ENCODE assay signal across 8 mouse cellular contexts in the genomic region with DNA sequence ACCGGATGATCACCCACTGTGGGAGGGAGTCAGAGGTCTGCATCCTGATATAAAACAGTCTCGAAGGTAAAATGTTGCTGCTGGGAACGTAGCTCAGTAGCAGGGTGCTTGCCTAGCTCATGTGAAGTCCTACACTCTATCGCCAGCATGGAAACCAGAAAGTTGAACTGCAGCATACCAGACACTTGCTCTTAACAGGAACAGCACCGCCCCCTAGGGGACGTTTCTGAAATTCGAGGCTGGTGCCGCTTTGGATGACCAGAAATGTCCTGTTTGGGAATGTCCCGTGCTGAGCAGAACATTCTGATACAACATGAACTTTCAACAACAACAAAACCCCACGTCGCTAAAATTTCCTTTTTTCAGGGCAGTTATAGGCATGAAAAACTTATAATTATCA. TPM values are rescaled to one million over a fixed set of nuclear protein-coding genes. Genes with fewer than 3 reads are reported as not detected.
DNase-seq lines count a peak whose midpoint lies in the region; ATAC-seq and TF ChIP-seq lines count a peak whose summit lies in the region.

No protein-coding gene starts in this region.

- H3K4me3 ChIP-seq in cortical plate, adult 2 months (ENCODE audit: insufficient read depth, low read length) = no peak overlapping the region
- H3K4me3 ChIP-seq in lung, postnatal 0 days (ENCODE audit: low read depth, low read length) = no peak overlapping the region

- no peaks in the 10 kb centered on the region for H3K36me3 ChIP-seq in lung, postnatal 0 days (ENCODE audit: insufficient read depth, low read length)

- no peak overlapping the region for H3K9ac ChIP-seq in lung, postnatal 0 days (replicated peaks; ENCODE audit: low read depth)

- H3K4me2 ChIP-seq in lung, postnatal 0 days (replicated peaks; ENCODE audit: low read depth, low read length) = no peak overlapping the region

- H3K27me3 ChIP-seq in lung, postnatal 0 days (replicated peaks; ENCODE audit: insufficient read depth, low read length) = no peaks in the 10 kb centered on the region

- TF ChIP-seq CTCF in cortical plate, adult 2 months (IDR thresholded peaks at IDR 0.05; ENCODE audit: extremely low read depth, insufficient read depth, low read length) = peak; percentile 96
- TF ChIP-seq CTCF in lung, postnatal 0 days (IDR thresholded peaks at IDR 0.05) = peak; percentile 95

- peak; percentile 85 for DNase-seq in CD4-positive helper T cell, adult 2 months (ENCODE audit: low read depth, low spot score)
- peak; percentile 66 for DNase-seq in WW6 (ENCODE audit: low read depth, low spot score)
- peak; percentile 93 for DNase-seq in heart, adult 8-10 months (ENCODE audit: low spot score)
- peak; percentile 92 for DNase-seq in layer of hippocampus, adult 9-11 months
- DNase-seq in lung, postnatal 0 days (ENCODE audit: low spot score) = peak; percentile 97
- peak; percentile 79 to 83 for DNase-seq in right cerebral cortex, postnatal 36 days (ENCODE audit: low spot score in 2 of 2)
- peak; percentile 83 to 91 for DNase-seq in urinary bladder, postnatal 4 days (ENCODE audit: low spot score in 2 of 2)

- TF ChIP-seq POLR2A in cortical plate, adult 2 months (IDR thresholded peaks at IDR 0.05; ENCODE audit: extremely low read depth, insufficient read depth, low read length) = no peak

- no peak overlapping the region for H3K27ac ChIP-seq in cortical plate, adult 2 months (ENCODE audit: insufficient read depth, low read length)
- no peak overlapping the region for H3K27ac ChIP-seq in lung, postnatal 0 days (ENCODE audit: low read length)

- 3% methylated on average over 11 of the region's 11 CpGs for WGBS in lung, postnatal 0 days

- no peak for TF ChIP-seq EP300 in lung, postnatal 0 days (IDR thresholded peaks at IDR 0.05)

- ATAC-seq in lung, postnatal 0 days = peak; percentile 22; the same call in 1 of the 2 replicates

- no peaks in the 10 kb centered on the region for H3K4me1 ChIP-seq in cortical plate, adult 2 months (ENCODE audit: control insufficient read depth, insufficient read depth, low read length)
- H3K4me1 ChIP-seq in lung, postnatal 0 days (ENCODE audit: insufficient read depth, low read depth, low read length) = peaks cover 5% of the 10 kb centered on the region; the same call in 1 of the 2 replicates

- no peaks in the 10 kb centered on the region for H3K9me3 ChIP-seq in lung, postnatal 0 days (ENCODE audit: low read length)

RNA-seq across cellular contexts. Expression of a gene that starts 4.0 kb away (rescaled TPM):
- polyA plus RNA-seq in cortical plate, adult 2 months (2012; rRNA removed) = 85.9 and 88.4 TPM in 2 replicates
- total RNA-seq in heart, adult 8-10 months (2022) = 100 to 1,000 TPM; 174 to 204 (median 197) TPM
- polyA plus RNA-seq in lung, postnatal 0 days (2015; fragmentation: Nextera tagmentation; extraction: Ambion mirVana) = 214 TPM in 2 replicates

RNA-seq across cellular contexts. Expression of a gene that starts 18.4 kb away (rescaled TPM):
- polyA plus RNA-seq in cortical plate, adult 2 months (2012; rRNA removed) = 64.6 and 67.2 TPM in 2 replicates
- total RNA-seq in heart, adult 8-10 months (2022) = 10 to 100 TPM; 76.5 to 84.8 (median 79.6) TPM
- polyA plus RNA-seq in lung, postnatal 0 days (2015; fragmentation: Nextera tagmentation; extraction: Ambion mirVana) = 215 and 223 TPM in 2 replicates

RNA-seq across cellular contexts. Expression of a gene that starts 18.5 kb away (rescaled TPM):
- polyA plus RNA-seq in cortical plate, adult 2 months (2012; rRNA removed) = 511 and 558 TPM in 2 replicates
- under 1 TPM in 1 of 4 experiments, not detected in 3; 0.16 TPM for total RNA-seq in heart, adult 8-10 months (2022)
- 1.7 and 1.9 TPM in 2 replicates for polyA plus RNA-seq in lung, postnatal 0 days (2015; fragmentation: Nextera tagmentation; extraction: Ambion mirVana)

RNA-seq across cellular contexts. Expression of a gene that starts 35.8 kb away (rescaled TPM):
- 77.9 and 78.3 TPM in 2 replicates for polyA plus RNA-seq in cortical plate, adult 2 months (2012; rRNA removed)
- total RNA-seq in heart, adult 8-10 months (2022) = 1 to 10 TPM; 2.5 to 5.4 (median 3.6) TPM
- polyA plus RNA-seq in lung, postnatal 0 days (2015; fragmentation: Nextera tagmentation; extraction: Ambion mirVana) = 3.2 and 3.4 TPM in 2 replicates

RNA-seq across cellular contexts. Expression of a gene that starts 45.7 kb away (rescaled TPM):
- polyA plus RNA-seq in cortical plate, adult 2 months (2012; rRNA removed) = 0.02 and 0.04 TPM in 2 replicates
- total RNA-seq in heart, adult 8-10 months (2022) = 1 to 10 TPM in 2 of 4 experiments, under 1 TPM in 2; 0.19 to 4.5 (median 1.5) TPM
- polyA plus RNA-seq in lung, postnatal 0 days (2015; fragmentation: Nextera tagmentation; extraction: Ambion mirVana) = 9.7 and 9.8 TPM in 2 replicates

Comparison
In these comparisons a context has a peak if more than half of its experiments do, and no peak if none do; other contexts are left out.
1. RNA of a gene that starts 18.5 kb away (polyA plus RNA-seq): 511 to 558 TPM in cortical plate, adult 2 months; 1.7 to 1.9 TPM in lung, postnatal 0 days; every median in the first group is over 100 times any median in the second.
2. Peak in every context shown above with its lines, with median percentiles within 50 percentile points of each other: DNase-seq.